Mouse (Mus musculus): ENCODE measurements around the gene Hoxc5.

Gene Hoxc5

DNA sequence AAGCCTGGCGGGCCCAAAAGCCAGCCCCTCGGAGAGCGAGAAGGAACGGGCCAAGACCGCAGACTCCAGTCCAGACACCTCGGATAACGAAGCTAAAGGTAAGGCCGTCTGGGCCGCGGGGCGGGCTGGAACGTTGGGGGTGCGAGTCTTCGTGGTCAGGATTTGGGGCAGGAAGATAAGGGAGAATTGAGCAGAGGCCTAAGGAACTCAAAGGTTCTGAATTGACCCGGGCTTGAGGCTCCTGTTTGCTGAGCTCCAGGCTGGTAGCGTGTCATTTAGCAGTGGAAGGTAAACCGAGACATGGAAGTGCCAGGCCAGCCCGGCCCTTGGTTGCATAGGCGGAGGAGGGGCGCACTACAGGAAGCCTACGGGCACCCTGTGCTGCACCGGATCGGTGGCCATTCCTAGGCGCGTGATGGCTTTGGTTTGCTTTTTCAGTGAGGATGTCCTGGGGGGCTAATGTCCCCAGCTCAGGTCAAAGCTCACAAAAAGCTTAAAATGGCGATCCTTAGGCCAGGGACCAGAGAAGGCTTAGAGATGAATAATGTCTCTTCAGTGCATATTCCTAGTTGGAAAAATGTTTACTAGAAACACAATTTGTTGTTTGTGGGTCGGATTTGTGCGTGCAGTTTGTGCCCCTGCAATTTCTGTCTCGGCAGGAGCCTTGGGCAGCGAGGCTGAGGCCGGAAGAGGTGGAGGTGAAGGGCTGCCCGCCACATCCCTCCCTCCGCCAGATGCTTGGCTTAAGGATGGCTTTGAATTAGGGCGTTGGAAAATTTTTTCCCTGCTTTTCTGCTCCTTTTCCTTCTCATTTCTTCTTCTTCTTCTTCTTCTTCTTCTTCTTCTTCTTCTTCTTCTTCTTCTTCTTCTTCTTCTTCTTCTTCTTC lies 511 bp downstream of the Hoxc5 start:
- no peak for DNase-seq (ENCODE audit: low spot score in 2 of 2)

DNA sequence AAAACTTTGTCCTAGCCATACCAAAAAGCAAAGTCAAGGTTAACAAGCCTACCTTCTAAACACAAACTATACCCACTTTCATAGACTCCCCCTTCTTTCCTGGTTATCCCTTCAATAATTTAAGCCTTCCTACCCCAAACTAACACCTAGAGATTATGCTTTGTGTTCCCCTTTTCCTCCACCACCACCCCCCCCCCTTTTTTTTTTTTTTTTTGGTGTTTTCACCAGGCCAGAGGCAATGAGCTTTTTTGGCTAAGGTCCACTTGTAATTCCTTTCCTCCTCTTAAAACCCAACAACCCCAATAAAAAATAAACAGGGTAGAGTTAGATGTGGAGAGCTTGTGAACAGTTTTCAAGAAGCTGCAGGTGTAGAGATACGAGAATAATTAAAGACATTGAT lies 2.1 kb downstream of the Hoxc5 start:
- no peak for DNase-seq (ENCODE audit: low spot score in 2 of 2)

GRCm38 (mm10) chr15:102970740-102971139 lies 3.5 kb downstream of the Hoxc5 start:
- DNase-seq (ENCODE audit: low spot score in 2 of 2), result no peak

GRCm38 (mm10) chr15:102972254-102972653 lies 5.0 kb downstream of the Hoxc5 start:
- no peak for DNase-seq (ENCODE audit: low spot score in 2 of 2)

DNA sequence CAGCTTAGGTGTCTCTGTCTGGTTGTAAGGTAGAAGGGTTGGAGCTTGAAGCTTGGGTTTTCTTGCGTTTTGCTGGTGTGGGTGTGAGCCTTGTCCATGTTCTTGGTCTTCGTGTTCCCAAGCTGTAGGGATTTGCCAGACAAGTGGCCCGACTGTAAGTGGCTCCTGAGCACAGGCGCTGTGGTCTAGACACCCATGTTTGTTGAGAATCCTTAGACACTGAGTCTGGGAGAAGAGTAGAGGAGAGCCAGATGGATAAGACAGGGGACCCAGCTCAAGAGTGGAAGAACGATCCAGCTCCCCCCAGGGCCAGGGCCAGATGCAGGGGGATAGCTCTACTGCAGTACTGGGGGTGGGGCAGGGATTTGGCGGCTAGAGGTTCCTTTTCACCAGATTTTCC lies 5.5 kb downstream of the Hoxc5 start:
- DNase-seq (ENCODE audit: low spot score in 2 of 2), result no peak

DNA sequence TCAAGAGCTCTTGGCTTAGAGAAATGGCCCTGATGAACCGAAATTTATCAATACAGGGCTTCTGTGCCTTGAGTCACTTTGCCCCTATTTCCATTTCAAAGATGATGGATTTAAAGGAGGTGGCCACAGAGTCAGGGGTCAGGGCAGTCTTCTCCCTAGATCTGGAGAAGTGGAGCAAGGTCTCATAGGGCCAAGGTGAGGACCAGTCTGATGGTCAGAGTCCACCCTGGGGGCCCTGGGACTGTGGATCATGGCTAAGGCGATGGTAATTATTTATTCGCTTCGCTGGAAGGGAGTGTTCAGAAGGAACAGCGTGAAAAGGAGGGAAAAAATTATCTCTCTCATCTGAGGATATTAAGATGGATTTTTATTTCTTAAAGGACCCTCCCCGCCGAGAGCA lies 7.8 kb downstream of the Hoxc5 start:
- DNase-seq (ENCODE audit: low spot score in 2 of 2), result no peak

- no peak for DNase-seq (ENCODE audit: low spot score in 2 of 2)
Observed at GRCm38 (mm10) chr15:102975688-102976111, 8.5 kb downstream of the Hoxc5 start.

- DNase-seq (ENCODE audit: low spot score in 2 of 2), result no peak
Observed at GRCm38 (mm10) chr15:102976171-102976570, 8.9 kb downstream of the Hoxc5 start, which contains the start of gene Hoxc9. Gene Hoxc9 (plus strand): TSS chr15:102976439.

GRCm38 (mm10) chr15:102976631-102977422 lies 9.6 kb downstream of the Hoxc5 start:
- no peak for DNase-seq (ENCODE audit: low spot score in 2 of 2)

DNA sequence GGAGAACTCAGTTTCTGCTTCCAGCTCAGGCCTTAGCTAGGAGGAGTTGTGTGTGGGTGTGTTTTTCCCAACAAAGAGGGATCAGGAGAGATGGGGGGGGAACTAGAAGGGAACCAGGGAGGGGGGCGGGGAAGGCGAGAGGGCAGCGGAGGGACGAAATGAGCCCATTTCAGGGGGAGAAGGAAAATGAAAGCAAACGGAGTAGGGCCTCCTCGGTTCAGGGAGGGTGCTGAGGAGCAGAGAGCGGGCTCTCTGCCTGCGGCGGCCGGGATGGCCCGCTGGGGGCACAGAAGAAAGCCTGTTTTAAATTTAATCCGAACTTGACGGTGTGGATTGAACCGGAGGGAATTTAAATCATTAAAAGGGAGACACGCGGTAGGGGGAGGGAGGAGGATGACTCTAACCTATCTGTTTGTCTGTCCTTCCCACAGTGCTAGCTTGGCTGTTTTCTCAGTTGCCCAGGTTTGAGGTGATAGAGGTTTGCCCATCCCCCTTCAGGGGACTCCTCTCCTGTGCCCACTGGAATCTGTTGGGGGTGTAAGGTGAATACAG lies 10.3 kb downstream of the Hoxc5 start:
- DNase-seq (ENCODE audit: low spot score in 2 of 2), result no peak

DNA sequence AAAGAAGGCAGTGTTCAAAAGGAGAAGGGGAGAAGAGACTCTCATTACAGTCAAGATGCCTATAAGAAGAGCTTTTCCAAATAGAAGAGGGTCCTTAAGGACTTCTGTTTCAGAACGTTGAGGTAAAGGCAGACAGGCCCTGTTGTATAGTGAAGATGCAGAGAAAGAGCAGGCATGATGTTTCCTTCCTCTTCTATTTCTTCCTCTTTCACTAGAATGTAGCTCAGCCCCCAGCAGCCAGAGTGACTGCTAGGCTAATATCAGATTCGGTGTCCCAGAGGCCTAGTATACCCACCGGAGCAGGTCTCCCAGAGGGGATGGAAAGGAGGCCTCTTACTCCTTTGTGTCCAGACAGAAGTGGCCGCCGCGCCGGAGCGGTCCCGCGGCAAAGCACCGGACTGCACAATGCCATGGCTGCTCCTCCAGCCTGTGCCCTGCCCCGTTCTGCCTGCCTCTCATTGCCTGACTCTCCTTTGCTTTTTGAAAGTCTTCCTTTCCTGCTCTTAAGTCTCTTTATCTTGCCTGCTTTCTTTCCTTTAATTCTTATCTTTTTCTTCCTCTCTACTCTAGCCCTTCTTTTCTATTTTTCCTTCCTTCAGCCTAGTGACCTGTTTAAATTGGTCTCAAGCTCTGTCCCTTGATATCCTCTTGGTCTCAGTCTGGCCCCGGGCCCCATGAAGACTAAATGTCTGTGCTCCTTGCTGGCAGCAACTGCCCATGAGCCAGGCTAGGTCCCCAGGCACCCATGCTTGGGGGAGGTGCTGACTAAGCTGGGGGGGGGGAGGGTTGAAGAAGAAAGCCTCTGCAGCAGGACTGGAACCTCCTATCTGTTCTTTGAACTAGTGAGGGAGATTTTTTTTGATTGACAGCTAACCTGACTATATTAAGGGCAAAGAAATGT lies 11.6 kb downstream of the Hoxc5 start:
- no peak for DNase-seq (ENCODE audit: low spot score in 2 of 2)

DNA sequence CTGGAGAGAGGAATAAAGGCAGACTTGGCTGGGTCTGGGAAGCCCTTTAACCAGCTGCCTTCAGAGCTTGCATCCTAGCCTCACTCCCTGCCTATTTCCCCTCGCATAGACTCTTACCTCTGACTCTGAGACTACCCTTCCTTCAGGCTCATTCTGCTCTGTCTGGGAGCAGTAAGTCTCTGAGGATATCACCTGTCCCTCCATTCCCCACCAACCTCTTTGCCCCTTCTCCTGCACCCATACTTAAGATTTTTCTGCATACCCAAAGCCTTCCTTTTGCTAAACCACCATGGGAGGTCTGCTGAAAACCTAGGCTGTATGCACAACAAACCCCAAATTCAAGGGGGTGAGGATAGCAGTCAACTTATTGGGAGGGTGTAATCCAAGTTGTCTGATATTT lies 12.7 kb downstream of the Hoxc5 start:
- no peak for DNase-seq (ENCODE audit: low spot score in 2 of 2)

DNA sequence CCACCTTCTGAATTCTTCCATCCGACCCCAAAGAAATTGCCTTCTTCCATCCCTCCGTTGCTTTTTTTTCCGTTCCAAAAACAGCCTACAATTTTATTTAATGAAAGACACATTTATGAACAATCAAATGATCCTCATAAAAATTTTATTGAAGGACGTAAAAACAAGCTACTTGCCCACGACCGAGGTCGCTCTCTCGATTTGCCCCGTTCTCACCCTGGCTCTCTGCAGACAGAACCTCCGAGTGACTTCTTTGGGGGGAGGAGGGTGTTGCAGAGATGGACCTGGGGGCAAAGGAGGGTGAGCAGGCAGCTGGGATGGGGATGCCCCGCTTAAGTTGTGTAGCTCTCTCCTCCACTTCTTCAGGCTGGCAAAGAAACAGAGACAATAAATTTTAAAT lies 13.1 kb downstream of the Hoxc5 start:
- DNase-seq (ENCODE audit: low spot score in 2 of 2), result no peak

DNA sequence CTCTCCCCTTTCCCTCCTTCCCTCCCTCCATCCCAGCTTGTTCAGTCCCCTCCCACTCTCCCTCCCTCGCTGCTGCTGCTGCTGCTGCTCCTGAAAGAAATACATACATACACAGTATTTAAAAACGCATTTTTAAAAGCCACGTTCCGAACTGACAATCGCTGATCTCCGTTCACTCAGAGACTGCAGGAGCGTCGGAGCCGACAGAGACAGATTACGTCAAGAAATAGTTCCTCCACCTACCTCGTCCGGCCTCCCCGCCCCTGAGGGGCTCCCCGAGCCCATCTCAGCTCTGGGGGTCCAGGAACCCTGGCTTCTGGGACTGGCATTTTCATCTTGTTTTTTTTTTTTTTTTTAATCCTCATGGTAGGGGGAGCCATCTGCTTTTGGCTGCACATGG lies 13.7 kb downstream of the Hoxc5 start:
- DNase-seq (ENCODE audit: low spot score in 2 of 2), result no peak

DNA sequence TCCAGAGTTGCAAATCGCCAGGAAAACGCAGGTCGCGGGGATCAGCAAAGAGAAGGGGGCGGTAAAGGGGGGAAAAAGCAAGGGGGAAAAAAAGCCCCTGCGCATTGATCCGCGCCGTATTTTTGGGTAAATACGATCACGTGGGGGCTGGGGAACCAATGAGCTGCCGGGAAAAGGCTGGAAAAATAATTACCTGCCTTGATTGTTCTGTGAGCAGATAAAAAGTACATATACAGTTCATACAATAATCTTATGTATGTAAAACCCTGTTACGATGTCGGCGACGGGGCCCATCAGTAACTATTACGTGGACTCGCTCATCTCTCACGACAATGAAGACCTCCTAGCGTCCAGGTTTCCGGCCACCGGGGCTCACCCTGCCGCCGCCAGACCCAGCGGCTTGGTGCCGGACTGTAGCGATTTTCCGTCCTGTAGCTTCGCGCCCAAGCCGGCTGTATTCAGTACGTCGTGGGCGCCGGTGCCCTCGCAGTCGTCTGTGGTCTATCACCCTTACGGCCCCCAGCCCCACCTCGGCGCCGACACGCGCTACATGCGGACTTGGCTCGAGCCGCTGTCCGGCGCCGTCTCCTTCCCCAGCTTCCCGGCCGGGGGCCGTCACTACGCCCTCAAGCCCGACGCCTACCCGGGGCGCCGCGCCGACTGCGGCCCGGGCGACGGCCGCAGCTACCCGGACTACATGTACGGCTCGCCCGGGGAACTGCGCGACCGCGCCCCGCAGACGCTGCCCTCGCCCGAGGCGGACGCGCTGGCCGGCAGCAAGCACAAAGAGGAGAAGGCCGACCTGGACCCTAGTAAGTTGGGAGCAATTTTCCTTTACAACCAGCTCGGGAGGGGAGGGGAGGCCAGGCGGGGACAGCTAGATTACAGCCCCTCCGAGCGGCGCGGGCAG lies 14.4 kb downstream of the Hoxc5 start:
- no peak for DNase-seq (ENCODE audit: low spot score in 2 of 2)

GRCm38 (mm10) chr15:102983716-102984115 lies 16.5 kb downstream of the Hoxc5 start:
- no peak for DNase-seq (ENCODE audit: low spot score in 2 of 2)

DNA sequence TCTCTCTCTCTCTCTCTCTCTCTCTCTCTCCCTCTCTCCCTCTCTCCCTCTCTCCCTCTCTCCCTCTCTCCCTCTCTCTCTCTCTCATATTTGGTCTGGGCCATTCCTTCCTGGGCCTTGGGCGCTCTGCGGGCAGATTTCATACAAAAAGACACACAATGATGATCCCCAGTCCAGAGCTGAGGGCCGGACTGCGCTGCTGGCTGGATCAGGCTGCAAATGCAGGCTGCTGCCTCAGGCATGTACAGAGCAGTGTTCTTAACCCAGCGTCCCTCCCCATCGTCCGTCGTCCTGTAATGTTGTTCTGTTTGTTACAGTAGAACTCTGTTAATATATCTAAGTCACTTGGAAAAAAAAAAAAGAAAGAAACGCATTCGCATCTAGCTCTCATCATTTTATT lies 17.3 kb downstream of the Hoxc5 start:
- no peak for DNase-seq (ENCODE audit: low spot score in 2 of 2)

- no peak for DNase-seq (ENCODE audit: low spot score in 2 of 2)
Observed at GRCm38 (mm10) chr15:102984925-102985324, 17.7 kb downstream of the Hoxc5 start.

DNA sequence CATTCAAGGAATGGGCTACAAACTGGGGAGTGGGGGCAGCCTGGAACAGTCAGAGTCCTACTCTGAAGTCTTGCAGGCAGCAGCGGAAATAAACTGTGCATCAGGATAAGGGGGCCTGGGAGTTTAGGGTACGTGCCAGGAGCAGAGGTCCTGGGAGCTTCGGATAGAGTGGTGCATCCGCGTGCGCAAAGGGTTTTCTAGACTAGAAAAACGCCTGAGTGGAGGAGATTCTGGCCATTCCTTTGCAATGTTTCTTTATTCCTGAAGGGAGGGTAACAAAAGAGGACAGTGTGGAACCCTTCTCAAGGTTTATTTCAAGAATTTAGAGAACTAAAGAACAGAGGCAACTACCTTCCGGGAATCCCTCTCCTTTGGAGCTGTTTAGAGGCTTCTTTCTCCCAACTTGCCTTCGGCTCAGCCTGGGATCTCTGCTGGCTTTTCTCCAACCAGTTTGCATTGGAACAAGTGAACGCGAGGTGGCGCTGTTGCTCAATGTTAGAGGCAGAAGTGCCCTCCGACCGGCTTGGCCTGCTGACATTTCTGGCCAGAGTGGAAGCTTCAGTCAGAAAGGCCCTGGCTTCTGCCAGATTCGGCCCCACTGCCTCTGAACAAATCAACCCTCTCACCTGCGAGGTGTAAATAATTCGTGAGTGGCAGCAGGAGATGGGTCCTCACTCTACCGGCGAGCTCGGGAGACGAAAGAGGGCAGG lies 20.0 kb downstream of the Hoxc5 start:
- peak; percentile 36 to 83 for DNase-seq (ENCODE audit: low spot score in 2 of 2)

- DNase-seq (ENCODE audit: low spot score in 2 of 2), result no peak
Observed at GRCm38 (mm10) chr15:102988078-102988477, 20.8 kb downstream of the Hoxc5 start.

Measured in thymus, postnatal 10 days (tissue).